Mouse (Mus musculus) small intestine, adult 2 months (tissue): ENCODE data around the gene Bcr. TPM values are rescaled to one million over a fixed set of nuclear protein-coding genes. Genes with fewer than 3 reads are reported as not detected.

Source experiments
- H3K27ac ChIP-seq: fragments of 200-500 bp; 2 replicates; pipeline ENCODE4 v1.5.1; 2012; ENCODE audit warnings: low read depth, low read length, control low read depth, inconsistent platforms; ENCODE audit not compliant: insufficient read depth
- H3K27me3 ChIP-seq: fragments of 200-500 bp; 2 replicates; pipeline ENCODE4 v1.6.1; 2012; ENCODE audit warnings: mild to moderate bottlenecking, moderate library complexity, low read length, inconsistent platforms; ENCODE audit not compliant: control insufficient read depth, insufficient read depth
- H3K36me3 ChIP-seq: fragments of 200-500 bp; 2 replicates; pipeline ENCODE4 v1.6.1; 2012; ENCODE audit warnings: mild to moderate bottlenecking, low read length, control low read depth, inconsistent platforms; ENCODE audit not compliant: control insufficient read depth, insufficient read depth
- H3K4me1 ChIP-seq: fragments of 200-500 bp; 2 replicates; pipeline ENCODE4 v1.6.1; 2012; ENCODE audit warnings: low read length, inconsistent platforms, mixed read lengths; ENCODE audit not compliant: control insufficient read depth, insufficient read depth, insufficient read length
- H3K4me3 ChIP-seq: fragments of 200-500 bp; 2 replicates; pipeline ENCODE4 v1.5.1; 2012; ENCODE audit warnings: low read depth, mild to moderate bottlenecking, control low read depth, inconsistent platforms, low read length, moderate library complexity
- CTCF ChIP-seq: fragments of 200-500 bp; IDR thresholded peaks from 2 replicates; pipeline ENCODE4 v1.5.1; 2012; ENCODE audit warnings: low read depth, mild to moderate bottlenecking, control low read depth, inconsistent platforms, low read length, moderate library complexity, mixed read lengths; ENCODE audit not compliant: insufficient replicate concordance, insufficient read length; ENCODE audit errors: extremely low read depth
- POLR2A ChIP-seq: fragments of 200-500 bp; IDR thresholded peaks from 2 replicates; pipeline ENCODE4 v1.6.1; 2012; ENCODE audit warnings: low read depth, mild to moderate bottlenecking, control low read depth, inconsistent platforms, low read length, moderate library complexity
- WGBS: fragments of 180-500 bp; shearing (Covaris S2); methylation state at CpG from one replicate; pipeline ENCODE4 v1.1.7; 2018; 5-methylcytosine and 5-hydroxymethylcytosine counted together
- polyA plus RNA-seq: library from polyadenylated mRNA; depleted of rRNA; stranded (reverse); fragments of >200 nt; gene quantifications from 2 replicates; pipeline ENCODE4 v1.2.3, GENCODE M21; 2012; rRNA removed

Bcr gene
- 10.1 and 46.9 TPM in 2 replicates for polyA plus RNA-seq

GRCm38 (mm10) chr10:75060217-75060842 lies at the start of gene Bcr:
Bcr (plus strand) TSS chr10:75060592.
- H3K27me3 ChIP-seq = no peaks in the 10 kb centered on the region
- no peaks in the 10 kb centered on the region for H3K36me3 ChIP-seq
- no peak; the same call in 1 of the 2 replicates for TF ChIP-seq POLR2A
- no peak for TF ChIP-seq CTCF
- H3K4me3 ChIP-seq = peak within 1 kb of the TSS; percentile 92
- under 1% methylated on average over 67 of the region's 73 CpGs for WGBS
- H3K27ac ChIP-seq = no peak within 1 kb of the TSS
- H3K4me1 ChIP-seq = peaks cover 21% of the 10 kb centered on the region

- no peaks in the 10 kb centered on the region for H3K27me3 ChIP-seq
- 89% methylated on average over 15 of the region's 15 CpGs for WGBS
- no peaks in the 10 kb centered on the region for H3K36me3 ChIP-seq
Observed at GRCm38 (mm10) chr10:75010704-75011103, 49.7 kb upstream of the Bcr start.

GRCm38 (mm10) chr10:75015465-75015864 lies 44.9 kb upstream of the Bcr start:
- H3K36me3 ChIP-seq = no peaks in the 10 kb centered on the region
- 66% methylated on average over 14 of the region's 14 CpGs for WGBS
- H3K4me1 ChIP-seq = no peaks in the 10 kb centered on the region
- TF ChIP-seq POLR2A (no peak), CTCF (no peak)
- no peak overlapping the region for H3K4me3 ChIP-seq
- H3K27ac ChIP-seq = no peak overlapping the region
- no peaks in the 10 kb centered on the region for H3K27me3 ChIP-seq

More at GRCm38 (mm10) chr10:75010704-75011103, 49.7 kb upstream of the Bcr start:
- Histone ChIP-seq H3K27ac (no peak overlapping the region), H3K4me3 (no peak overlapping the region), H3K4me1 (no peaks in the 10 kb centered on the region)
- TF ChIP-seq POLR2A (no peak), CTCF (no peak)

GRCm38 (mm10) chr10:75016481-75016880 lies 43.9 kb upstream of the Bcr start:
- no peaks in the 10 kb centered on the region for H3K4me1 ChIP-seq
- no peaks in the 10 kb centered on the region for H3K36me3 ChIP-seq
- no peak overlapping the region for H3K27ac ChIP-seq
- no peaks in the 10 kb centered on the region for H3K27me3 ChIP-seq
- TF ChIP-seq POLR2A = no peak
- no peak for TF ChIP-seq CTCF
- no peak overlapping the region for H3K4me3 ChIP-seq
- 86% methylated on average over 4 of the region's 4 CpGs for WGBS

- 60% methylated on average over 2 of the region's 2 CpGs for WGBS
Observed at GRCm38 (mm10) chr10:75020271-75020670, 40.1 kb upstream of the Bcr start.

GRCm38 (mm10) chr10:75021138-75021537 lies 39.3 kb upstream of the Bcr start:
- no peaks in the 10 kb centered on the region for H3K27me3 ChIP-seq
- H3K4me1 ChIP-seq = no peaks in the 10 kb centered on the region
- no peak overlapping the region for H3K4me3 ChIP-seq
- no peak overlapping the region for H3K27ac ChIP-seq
- WGBS = 6% methylated on average over 6 of the region's 6 CpGs
- peak; percentile 78; the same call in 1 of the 2 replicates for TF ChIP-seq CTCF
- TF ChIP-seq POLR2A = no peak
- H3K36me3 ChIP-seq = no peaks in the 10 kb centered on the region

More at GRCm38 (mm10) chr10:75020271-75020670, 40.1 kb upstream of the Bcr start:
- Histone ChIP-seq H3K27me3 (no peaks in the 10 kb centered on the region), H3K27ac (no peak overlapping the region), H3K36me3 (no peaks in the 10 kb centered on the region), H3K4me3 (no peak overlapping the region), H3K4me1 (no peaks in the 10 kb centered on the region)
- TF ChIP-seq CTCF = no peak
- TF ChIP-seq POLR2A = no peak

- no peak overlapping the region for H3K27ac ChIP-seq
- H3K36me3 ChIP-seq = no peaks in the 10 kb centered on the region
- H3K4me3 ChIP-seq = no peak overlapping the region
- TF ChIP-seq CTCF = no peak
- TF ChIP-seq POLR2A = no peak
- no peaks in the 10 kb centered on the region for H3K27me3 ChIP-seq
- no peaks in the 10 kb centered on the region for H3K4me1 ChIP-seq
- whole genome bisulfite sequencing = 56% methylated on average over 8 of the region's 8 CpGs
Observed at GRCm38 (mm10) chr10:75026491-75026890, 33.9 kb upstream of the Bcr start.
